Mouse (Mus musculus): ENCODE results near the gene Mrps2.
"Not testable (repeated sequence)": the region's sequence is repeated elsewhere in the genome, so short reads cannot be mapped to it uniquely, and the experiment has no call there.

The Mrps2 gene

DNA sequence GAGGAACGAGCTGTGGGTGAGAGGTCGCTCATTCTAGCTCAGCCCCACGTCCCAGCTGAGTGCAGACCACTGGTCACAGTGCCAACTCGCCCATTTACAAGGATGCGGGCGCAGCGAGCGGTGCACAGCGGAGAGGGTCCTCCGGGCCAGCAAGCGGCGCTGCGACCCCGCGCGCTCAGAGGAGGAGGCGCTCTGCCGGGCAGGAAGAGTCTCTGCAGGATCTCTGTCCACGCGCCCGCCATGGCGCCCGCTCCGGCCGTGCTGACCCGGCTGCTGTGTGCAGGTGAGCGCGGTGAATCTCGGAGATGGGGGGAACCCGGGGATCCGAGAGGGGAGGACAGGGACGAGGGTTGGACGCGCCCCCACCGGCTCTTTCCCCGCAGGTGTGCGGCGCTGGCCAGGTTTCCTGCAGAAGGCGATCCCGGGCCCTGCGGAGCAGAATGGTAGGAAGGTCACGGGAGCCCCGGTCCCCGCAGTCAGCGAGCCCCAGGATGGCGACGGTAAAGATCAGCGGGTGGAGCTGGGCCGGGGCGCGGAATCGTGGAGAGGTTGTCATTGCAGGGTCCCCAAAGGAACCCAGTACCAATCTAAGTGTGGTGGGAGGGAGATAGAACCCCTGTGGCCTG is at the start of gene Mrps2:
Gene Mrps2 (plus strand): TSS at position 207 of the 626 bp plus-strand sequence.
- DNase-seq, result peak; percentile 86

DNA sequence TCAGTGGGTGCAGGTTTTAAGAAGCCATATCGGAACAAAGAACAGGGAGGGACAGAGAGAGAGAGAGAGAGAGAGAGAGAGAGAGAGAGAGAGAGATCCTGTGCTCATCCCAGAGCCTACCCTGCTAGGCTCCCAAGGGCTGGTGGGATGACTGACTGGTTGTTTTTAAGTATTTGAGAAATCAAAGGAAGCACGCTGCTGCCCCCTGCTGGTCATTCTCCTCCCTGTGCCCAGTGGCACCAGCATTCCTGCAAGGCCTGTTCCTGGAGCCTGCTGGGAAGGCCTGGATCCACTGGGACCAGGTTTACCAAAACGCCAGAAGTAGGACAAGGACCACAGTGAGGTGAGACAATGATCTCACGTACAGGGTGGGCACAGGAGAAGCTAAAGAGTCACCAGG is 48.0 kb upstream of the Mrps2 start:
- peak; percentile 90 for DNase-seq

DNA sequence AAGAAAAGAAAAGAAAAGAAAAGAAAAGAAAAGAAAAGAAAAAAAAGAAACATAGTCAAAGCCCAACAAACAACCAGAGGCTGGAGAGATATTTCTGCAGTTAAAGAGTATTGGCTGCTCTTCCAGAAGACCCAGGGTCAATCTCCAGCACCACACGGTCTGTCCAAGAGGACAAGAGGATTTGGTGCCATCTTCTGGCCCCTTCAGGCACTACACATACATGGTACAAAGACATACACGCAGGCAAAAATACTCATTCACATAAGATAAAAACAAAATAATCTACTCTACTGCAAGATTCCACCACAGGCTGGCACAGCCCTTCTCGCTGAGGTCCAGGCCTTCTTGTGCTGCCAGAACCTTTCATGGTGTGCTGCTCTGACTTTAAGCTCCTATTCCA is 44.7 kb upstream of the Mrps2 start:
- DNase-seq, result no peak

DNA sequence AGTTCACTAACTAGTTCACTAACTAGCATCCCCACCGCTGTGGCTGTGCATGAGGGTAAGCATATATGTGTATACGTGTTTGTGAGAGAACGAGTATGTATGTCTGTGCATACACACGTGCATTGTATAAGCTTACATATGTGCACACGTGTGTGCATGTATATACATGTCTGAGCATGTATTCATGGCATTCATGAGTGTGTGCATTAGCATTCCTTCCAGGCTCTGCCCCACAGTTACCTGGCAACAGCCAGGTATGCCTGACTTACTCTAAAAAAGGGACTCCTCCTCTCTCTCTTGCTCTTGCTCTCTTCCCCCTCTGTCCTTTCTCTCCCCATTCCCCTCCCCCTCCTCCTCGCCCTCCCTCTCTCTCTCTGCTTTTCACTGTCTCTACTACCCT is 40.6 kb upstream of the Mrps2 start:
- no peak for DNase-seq

DNA sequence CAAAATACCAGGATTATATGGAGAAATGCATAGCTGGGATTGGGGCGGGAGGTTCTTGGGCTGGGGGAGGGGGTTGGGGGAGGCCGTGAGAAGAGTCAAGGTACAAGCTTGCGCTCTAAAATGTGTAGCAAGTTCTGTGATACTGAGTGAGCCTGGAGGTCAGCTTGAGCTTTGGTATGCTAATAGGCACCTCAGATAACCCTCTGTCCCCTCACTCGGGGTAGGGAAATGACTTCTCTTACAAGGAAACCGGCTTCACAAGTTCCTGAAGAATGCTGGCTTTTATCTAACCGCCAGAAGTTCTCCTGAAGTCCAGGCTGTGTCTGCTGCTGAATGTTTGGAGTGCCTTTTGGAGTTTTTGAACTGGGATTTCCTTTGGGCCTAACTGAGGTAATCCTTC is 37.0 kb upstream of the Mrps2 start:
- no peak for DNase-seq

DNA sequence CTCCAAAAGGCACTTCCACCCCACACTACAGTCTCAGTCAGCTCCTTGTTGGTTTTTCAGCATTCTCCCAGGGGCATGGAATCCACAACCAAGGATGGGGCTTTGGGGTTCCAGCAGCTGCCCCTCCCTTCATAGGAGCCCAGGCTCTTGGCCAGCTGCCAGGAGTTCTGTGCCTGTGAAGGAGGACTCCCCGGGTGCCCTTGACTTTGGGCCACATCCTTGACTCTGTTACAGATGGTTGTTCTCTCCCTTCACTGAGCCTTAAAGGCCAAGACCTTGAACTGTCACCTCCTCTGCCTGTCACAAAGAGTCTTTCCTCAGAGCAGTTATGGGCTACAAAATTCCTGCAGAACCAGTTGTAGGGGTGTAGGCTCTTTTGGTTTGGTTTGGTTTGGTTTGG is 35.1 kb upstream of the Mrps2 start:
- DNase-seq, result no peak

DNA sequence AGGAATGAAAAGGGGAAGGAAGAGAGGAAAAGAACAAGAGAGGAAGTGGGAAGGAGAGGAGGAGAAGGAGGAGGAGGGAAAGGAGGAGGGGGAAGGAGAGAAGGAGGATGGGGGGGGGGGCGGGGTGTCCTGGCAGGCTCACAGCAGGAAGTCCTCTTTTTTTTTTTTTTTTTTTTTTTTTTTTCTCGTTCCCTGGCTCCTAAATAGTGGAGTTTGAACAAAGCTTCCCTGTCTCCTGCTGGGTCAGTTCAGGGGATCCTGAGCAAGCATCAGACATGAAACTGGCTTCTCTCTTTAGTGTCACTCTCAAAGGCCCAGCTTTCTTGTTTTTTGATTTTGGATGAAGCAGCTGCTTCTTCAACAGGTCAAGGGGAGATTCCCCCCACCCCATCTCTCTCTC is 34.4 kb upstream of the Mrps2 start:
- no peak for DNase-seq

DNA sequence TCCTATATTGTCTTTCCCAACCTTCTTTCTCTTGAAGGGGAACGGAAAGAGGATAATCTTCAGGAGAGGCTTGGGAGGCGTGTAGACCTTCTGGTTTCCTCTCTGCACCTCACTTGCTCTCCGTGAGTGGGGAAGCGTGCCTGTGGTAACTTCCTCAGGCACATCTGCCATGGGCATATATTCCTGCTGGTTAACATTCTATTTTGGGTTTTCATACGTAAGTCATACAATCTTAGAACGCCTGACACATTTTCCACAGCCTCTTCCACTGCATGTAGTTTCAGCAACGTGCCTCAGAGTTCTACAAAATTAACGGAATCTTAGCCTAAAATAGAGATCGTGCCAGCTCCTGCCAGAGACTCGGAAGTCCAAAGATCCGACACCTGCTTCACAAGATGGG is 32.5 kb upstream of the Mrps2 start:
- no peak for DNase-seq

DNA sequence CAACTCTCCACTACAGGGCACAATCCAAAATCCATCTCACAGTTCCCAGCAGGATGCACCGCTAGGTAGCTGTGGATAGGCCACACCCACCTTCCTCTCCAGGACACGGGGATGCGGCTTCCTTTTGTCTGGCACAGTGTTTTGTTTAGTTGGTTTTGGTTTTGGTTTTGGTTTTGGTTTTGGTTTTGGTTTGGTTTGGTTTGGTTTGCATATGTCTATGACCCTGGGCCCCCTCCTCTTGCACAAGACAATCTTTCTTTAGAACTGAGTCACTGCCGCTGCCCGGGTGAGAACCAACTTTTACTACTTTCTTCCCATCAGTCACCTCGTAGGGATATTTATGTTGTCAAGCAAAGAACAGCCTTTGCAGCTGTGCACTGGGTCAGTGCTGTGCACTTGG is 27.0 kb upstream of the Mrps2 start:
- DNase-seq, result no peak

DNA sequence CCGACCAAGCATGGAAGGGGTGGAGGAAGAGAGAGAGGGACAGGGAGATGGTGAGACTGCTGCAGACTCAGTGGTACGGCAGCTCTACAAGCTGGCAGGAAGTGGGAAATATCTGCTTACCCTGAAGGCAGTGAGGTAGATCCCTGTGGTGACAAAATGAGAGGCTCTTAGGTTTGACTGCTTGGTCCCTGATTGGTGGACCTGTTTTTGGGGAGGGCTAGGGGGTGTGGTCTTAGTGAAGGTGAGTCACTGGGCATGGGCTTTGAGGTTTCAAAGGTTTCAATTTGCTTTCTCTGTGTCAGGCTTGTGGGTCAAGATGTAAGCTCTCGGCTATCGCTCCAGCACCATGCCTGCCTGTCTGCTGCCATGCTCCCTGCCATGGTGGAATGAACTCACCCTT is 22.8 kb upstream of the Mrps2 start:
- no peak for DNase-seq

DNA sequence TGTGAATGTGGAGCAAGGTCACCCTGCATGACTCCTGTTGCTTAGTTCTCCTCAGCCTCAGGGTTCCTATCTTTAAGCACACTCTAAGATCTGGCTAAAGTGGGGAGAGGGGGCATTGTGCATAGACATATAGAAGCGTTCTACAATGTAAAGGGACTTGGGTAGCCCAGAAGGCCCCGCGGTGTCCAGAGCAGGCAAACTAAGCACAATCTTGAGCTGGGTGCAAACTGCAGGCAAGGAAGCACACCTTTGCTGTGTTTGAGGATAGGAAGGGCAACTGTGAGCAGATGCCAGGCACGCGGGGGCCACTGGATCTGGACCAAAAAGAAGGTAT is 21.7 kb upstream of the Mrps2 start:
- no peak for DNase-seq

DNA sequence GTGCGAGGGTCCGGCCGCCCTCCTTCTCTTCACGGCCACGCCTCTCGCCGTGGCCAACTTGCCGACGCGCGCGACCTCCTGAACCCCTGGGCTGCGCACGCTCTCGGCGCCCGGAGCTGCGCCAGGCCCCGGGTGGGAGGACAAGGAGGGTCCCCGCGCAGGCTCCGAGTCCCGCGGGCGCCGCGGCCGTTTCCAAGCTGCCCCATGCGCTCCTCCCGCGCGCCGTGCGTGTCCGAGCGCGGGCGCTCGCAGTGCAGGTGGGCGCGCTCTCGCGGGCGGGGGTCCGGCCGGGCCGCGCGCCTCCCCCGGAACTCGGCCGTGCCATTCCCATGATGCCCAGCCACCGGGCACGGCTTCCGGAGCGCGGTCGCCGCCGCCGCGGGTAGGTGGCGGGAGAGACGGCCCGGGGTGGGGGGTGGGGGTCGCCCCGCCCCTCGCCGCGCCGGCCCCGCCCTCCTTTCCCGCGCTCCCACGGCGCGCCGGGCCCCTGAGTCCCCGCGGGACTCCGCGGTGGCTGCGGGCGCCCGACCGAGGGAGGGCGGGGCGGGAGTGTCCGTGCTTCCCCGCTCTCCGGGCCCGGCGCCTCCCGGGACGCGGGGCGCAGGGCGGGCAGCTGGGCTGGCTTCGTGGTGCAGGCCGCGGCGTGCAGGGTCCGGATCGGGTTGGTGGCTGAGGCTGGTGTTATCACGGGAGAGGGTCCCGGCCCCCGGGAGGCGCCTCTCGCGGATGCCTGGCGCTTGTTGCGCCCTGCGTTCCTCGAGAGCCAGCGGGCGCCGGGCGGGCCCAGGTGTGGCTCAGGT is 21.2 kb upstream of the Mrps2 start, which contains the start of gene Ppp1r26:
Gene Ppp1r26 (plus strand): TSS at position 286 of the 800 bp plus-strand sequence.
- DNase-seq, result peak; percentile 61

DNA sequence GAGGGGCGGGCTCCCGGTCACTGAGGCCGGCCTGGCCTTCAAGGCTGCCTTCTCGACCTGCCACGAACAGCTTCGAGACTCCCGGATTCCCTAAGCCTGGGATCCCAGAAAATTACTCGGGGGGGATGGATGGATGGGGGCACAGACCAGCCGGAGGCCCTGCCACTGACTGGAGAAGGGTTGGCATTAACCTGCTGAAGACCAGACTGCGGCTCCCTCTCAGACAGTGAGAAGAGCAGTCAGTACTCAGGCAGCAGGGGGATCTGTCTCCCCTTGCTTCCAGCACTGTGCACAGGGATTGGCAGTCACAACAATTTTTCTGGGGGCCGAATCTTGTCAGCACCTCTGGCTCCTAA is 20.6 kb upstream of the Mrps2 start:
- no peak for DNase-seq

DNA sequence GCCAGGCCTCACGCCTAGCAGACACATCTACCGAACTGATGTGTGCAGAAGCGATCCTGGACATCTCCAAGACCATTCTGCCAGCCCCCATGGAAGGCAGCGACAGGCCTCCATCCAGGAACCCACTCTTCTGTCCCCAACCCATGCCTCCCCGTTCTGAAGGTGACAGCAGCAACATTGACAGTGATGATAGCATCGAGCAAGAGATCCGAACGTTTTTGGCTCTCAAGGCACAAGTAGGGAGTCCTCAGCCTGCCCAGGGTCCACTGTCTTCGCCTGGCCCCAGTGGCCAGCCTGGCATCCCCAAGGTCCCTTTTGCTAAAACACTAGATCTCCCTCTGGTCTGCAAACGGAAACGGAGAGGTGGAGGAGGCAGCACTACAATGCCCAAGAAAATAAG is 16.2 kb upstream of the Mrps2 start:
- DNase-seq, result no peak

DNA sequence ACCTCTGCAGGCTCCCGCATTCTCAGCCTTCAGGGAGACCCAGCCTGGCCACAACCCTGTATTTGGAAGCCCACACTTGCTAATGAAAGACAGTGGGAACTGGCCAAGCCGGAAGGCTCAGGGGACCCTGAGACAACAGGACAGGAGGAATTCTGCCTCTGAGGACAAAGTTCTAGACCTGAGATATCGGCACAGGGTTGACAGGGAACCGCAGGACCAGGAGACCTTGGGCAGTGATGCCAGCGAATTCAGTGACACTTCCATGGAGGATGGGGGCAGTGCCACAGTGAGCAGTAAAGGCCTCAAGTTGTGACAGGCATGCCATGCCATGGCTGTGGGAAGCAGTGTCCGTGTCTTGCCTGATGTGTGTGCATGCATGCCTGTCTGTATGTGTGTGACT is 14.3 kb upstream of the Mrps2 start:
- DNase-seq, result no peak

DNA sequence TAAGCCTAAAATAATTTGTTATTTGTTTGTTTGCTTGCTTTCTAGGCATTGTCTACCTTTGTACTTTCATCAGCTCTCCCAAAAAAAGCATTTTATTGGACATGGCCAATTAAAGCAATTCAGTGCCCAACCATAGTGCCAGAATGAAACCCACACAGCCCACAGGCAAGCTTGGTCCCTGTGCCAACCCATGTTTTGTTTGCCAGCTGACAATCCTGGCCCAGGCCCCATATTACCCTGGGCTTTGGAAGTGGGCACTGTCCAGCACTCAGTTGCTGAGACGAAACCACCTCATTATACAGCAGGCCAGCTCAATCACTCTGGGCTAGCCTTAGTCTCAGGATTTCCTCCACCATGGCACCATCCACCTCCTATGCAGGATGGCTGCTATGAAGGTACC is 11.2 kb upstream of the Mrps2 start:
- DNase-seq, result no peak

DNA sequence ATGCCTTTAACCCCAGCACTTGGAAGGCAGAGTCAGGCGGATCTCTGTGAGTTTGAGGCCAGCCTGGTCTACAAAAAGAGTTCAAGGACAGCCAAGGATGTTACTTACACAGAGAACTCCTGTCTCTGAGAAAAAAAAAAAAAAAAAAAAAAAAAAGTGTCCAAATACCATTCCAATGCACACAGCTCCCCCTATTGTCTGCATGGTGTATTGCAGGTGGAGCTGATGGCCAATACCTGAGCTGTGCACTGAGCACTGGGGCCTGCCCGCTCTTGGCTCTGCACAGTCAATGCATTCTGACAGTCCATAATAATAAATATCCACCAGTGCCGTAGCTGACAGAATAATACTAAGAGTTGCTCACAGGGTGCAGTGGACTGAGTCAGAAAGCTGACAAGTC is 3.9 kb upstream of the Mrps2 start:
- peak; percentile 50 for DNase-seq

DNA sequence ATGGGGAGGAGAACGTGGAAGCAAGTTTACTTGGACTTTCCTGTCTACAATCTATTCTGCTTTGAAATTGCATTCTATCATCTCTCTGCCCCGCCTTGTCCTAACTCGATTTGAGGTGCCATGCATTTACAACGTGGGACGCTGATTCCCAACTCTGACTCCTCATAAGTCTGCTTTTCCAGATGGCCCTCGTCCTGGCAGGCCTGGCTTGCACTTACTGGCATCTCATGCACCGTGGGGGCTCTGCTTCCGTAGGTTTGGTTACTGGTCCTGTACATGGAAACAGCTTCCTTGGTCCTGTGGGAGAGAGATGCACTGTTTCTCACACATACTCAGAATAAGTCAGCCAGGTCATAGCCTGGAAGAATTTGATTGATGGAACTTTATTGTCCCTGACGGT is 2.9 kb upstream of the Mrps2 start:
- DNase-seq, result no peak

DNA sequence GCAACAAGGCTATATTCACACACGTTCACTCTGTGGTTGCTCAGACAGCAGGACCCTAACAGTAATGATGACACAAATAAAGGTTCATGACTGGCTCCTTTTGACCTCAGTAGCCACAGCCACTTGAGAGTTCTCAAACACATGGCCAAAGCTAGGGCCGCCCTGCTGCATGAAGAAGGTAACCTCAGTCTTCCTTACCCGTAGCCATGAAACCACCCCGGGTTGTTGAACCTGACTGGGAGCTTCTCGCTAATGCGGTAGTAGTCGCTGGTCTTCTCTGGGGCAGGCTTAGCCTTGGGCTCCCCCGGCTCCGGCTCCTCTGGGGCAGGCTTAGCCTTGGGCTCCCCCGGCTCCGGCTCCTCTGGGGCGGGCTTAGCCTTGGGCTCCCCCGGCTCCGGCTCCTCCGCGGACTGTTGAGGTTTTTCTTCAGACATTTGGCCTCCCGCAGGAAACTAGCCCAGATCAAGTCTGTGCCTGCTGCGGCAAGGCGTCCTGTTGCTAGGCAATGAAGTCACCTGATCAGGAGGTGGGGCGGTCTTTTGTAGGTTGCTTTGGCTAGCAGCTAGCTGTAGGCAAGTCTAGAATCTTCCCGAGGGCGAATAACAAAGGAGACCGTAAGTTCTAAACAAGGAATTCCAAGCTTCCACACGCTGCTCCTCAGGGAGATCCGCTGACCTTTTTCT is 1.9 kb upstream of the Mrps2 start, which contains the start of gene 1700007K13Rik:
Gene 1700007K13Rik (minus strand): TSS at position 497 of the 683 bp plus-strand sequence.
- DNase-seq, result peak; percentile 77

DNA sequence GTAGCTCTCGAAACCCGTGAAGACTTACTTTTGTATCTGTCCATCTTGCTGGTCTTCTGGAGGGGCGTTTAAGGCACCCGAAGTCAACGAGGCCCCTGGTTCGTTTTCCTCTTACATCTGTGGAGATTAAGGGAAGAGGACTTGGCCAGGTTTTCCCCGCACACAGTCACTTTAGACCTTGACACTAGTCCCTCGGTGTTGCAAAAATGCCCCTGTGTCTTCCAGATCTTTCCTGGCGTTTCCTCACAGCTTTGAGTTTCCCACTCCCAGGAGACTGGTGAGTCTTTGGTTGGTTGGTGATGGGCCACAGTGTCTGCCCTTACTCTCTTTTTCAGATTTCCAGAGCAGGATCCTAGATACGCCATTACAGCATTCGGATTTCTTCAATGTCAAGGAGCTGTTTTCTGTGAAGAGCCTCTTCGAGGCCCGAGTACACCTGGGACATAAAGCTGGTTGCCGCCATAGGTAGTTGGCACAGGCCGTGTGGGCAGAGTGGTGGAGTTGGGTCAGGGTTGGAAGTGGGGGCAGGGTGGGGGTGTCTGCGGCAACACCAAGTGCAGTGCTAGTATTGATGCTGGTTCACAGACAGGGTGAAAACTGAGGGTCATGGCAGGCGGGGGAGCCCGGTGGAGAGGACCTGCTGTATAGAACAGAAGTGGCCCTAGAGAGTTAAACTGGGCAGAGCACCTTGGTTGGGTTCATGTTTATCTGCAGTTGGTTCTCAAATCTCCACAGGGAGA is 790 bp downstream of the Mrps2 start:
- no peak for DNase-seq

DNA sequence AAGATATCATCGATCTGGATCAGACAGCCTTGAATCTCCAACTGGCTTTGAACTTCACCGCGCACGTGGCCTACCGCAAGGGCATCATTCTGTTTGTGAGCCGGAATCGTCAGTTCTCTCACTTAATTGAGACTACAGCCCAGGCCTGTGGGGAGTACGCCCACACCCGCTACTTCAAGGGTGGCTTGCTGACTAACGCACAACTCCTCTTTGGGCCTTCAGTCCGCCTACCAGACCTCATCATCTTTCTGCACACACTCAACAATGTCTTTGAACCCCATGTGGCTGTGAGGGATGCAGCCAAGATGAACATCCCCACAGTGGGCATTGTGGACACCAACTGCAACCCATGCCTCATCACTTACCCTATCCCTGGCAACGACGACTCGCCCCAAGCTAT is 1.6 kb downstream of the Mrps2 start:
- DNase-seq, result no peak

DNA sequence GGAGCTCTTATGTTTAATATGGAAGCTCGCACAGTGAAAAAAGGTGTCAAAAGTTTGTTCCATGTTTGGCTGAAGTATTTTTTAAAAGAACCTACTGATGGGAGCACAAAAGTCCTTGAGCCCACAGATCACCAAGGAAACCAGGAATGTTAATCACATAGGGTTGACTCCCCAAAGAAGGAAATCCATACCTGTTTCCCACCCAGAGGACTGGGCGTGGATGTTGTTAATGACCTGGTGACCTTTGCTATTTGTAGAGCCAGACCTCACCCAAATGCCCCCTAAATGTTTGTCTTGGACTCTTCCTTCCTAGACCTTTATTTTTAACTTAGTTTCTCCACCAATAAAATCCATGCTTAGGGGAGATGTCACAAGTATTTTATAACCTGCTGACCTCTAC is 2.7 kb downstream of the Mrps2 start:
- DNase-seq, result no peak

DNA sequence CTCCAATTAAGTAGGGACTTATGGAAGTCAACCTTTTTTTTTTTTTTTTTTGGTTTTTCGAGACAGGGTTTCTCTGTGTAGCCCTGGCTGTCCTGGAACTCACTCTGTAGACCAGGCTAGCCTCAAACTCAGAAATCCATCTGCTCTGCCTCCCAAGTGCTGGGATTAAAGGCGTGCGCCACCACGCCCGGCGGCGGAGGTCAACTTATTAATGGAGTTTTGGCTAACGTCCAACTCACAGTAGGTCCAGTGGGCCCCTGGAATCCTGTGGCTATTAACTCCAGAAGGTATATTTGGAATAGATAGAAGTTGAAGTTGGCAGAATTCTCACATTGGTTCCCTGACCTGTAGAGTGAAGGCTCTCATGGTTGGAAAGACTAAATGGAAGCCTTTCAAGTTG is 4.1 kb downstream of the Mrps2 start:
- not testable (repeated sequence) for DNase-seq

DNA sequence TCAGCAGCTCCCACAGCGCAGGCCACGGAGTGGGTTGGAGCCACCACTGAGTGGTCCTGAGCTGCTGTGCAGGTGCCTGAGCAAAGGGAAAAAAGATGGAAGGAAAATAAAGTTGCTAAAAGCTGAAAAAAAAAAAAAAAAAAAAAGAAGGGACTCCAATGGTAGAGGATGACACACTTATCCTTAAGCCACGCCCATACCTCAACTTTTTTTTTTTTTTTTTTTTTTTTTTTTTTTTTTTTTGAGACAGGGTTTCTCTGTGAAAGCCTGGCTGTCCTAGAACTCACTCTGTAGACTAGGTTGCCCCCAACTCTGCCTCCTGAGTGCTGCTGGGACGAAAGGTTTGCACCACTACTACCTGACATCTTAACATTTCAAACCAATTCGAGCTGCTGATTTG is 10.1 kb downstream of the Mrps2 start:
- not testable (repeated sequence) for DNase-seq

Data from cerebellum, adult 11-12 months (tissue).